Mouse (Mus musculus) CD8-positive naive resting alpha-beta T cell, adult 2 months (primary cell): Measurements from ENCODE around the gene Oas1e.

Experiments
- DNase-seq, 2 experiments: peaks; one replicate each; pipeline ENCODE4 v3.0.0; 2022; ENCODE audit warnings: low read depth in 2 of 2, low spot score in 2 of 2

Gene Oas1e

GRCm38 (mm10) chr5:120777478-120777877, 17.9 kb downstream of the Oas1e start, which contains the start of gene Oas3:
Gene Oas3, minus strand, starts transcription at chr5:120777661.
- DNase-seq: peak in 1 of 2 experiments; percentile 33

- DNase-seq: no peak
Observed at GRCm38 (mm10) chr5:120776801-120777200, 18.5 kb downstream of the Oas1e start.

GRCm38 (mm10) chr5:120775287-120775985, 19.9 kb downstream of the Oas1e start:
- peak; percentile 81 to 86 for DNase-seq

GRCm38 (mm10) chr5:120769396-120769795, 25.9 kb downstream of the Oas1e start:
- DNase-seq: no peak

- DNase-seq: no peak
Observed at GRCm38 (mm10) chr5:120765010-120765409, 30.3 kb downstream of the Oas1e start.

- no peak for DNase-seq
Observed at GRCm38 (mm10) chr5:120761901-120762300, 33.4 kb downstream of the Oas1e start.

DNA sequence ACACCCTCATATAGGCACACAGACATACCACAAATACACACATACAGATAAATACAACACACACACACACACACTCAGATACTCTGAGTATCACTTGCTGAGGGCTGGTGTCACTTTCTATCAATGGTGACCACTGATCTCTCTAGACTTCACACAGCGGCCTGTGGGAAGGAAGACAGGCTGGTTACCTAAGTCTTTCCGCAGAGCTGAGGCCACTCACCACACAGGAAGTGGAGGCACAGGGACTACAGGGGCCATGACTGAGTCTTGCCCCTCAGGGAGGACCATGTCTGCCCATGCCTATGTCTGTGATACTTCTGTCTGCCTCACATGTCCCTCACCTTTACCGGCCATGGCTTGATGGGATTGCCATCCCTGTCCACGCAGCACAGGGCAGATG, 41.1 kb downstream of the Oas1e start:
- DNase-seq: no peak

- DNase-seq: no peak
Observed at GRCm38 (mm10) chr5:120752786-120753185, 42.5 kb downstream of the Oas1e start.

DNA sequence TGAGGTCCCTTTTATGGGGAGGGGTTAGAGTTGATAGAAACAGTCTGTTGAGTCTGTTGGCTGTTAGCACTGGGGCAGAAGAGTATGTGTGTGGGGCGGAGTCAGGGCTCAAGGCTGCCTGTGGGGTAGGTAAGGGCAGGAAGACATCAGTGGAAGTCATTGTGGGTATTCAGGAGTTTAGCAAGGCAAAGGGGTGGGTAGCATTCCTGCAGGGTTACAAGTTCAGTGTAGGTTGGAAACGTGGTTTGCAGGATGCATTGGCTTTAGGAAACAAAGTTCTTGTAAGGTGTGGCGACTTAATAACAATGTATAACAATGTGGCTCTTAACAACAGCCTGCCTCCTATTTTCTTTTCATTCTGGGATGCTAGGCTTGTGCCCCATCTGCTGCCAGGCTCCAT, 44.1 kb downstream of the Oas1e start:
- no peak for DNase-seq

GRCm38 (mm10) chr5:120749688-120750087, 45.6 kb downstream of the Oas1e start, which contains the start of gene Oas2:
Gene Oas2, minus strand, starts transcription at chr5:120749853.
- no peak for DNase-seq

- peak; percentile 48 to 66 for DNase-seq
Observed at GRCm38 (mm10) chr5:120746451-120746850, 48.9 kb downstream of the Oas1e start.

GRCm38 (mm10) chr5:120742125-120742524, 53.2 kb downstream of the Oas1e start:
- DNase-seq: peak; percentile 64 to 78
